Mouse (Mus musculus): Measurements from ENCODE around the gene Gm10203. TPM values are rescaled to one million over a fixed set of nuclear protein-coding genes. Genes with fewer than 3 reads are reported as not detected.

Gm10203 gene
- total RNA-seq, 1 experiment = not detected

- H3K4me1 ChIP-seq (ENCODE audit: control insufficient read depth in 2 of 2, insufficient read depth in 2 of 2, low read length in 2 of 2, poor library complexity in 1 of 2) = no peaks in the 10 kb centered on the region; a peak in 1 of 4 replicates
- in situ Hi-C loops (cut with MboI; ENCODE audit: low sequenced_read_pairs in 2 of 2, unreplicated experiment in 2 of 2) = no loop called here
- no peak for DNase-seq (ENCODE audit: low read depth, low spot score)
Observed at GRCm38 (mm10) chr6:149096233-149096632, 33.7 kb upstream of the Gm10203 start.

DNA sequence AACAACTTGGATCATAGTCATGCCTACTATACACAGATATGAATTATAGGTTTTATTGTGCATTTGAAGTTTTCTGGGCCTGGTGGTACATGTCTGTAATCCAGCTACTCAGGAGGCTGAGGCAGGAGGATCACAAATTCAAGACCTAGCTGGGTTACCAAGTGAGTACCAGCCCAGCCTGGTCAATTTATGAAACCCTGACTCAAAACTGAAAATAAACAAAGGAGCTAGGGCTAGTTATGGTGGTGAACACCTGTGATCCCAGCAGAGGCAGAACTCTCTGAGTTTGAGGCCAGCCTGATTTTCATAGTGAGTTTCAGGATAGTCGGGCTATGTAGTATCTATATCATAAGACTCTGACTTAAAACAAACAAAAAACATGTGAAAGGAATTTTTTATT lies 32.7 kb upstream of the Gm10203 start:
- in situ Hi-C loops (cut with MboI; ENCODE audit: low sequenced_read_pairs in 2 of 2, unreplicated experiment in 2 of 2) = no loop called here

More at GRCm38 (mm10) chr6:149096233-149096632, 33.7 kb upstream of the Gm10203 start:
- no peak overlapping the region for H3K4me3 ChIP-seq (ENCODE audit: insufficient read depth in 1 of 2, low read depth in 1 of 2, low read length in 2 of 2, poor library complexity in 1 of 2, severe bottlenecking in 1 of 2)
- H3K9ac ChIP-seq (ENCODE audit: insufficient read depth, low read depth, low read length, poor library complexity, severe bottlenecking) = no peak overlapping the region
- H3K36me3 ChIP-seq (ENCODE audit: control insufficient read depth, insufficient read depth, low read length, poor library complexity, severe bottlenecking) = no peaks in the 10 kb centered on the region
- no peaks in the 10 kb centered on the region for H3K9me3 ChIP-seq (ENCODE audit: control insufficient read depth, insufficient read depth, low read depth, low read length)
- H3K27ac ChIP-seq (ENCODE audit: insufficient read depth, low read depth, low read length, poor library complexity, severe bottlenecking) = no peak overlapping the region
- no peak for TF ChIP-seq HCFC1 (IDR thresholded peaks at IDR 0.05; ENCODE audit: borderline replicate concordance, insufficient read depth, low read length)
- no peak for TF ChIP-seq CHD2 (IDR thresholded peaks at IDR 0.05; ENCODE audit: low read depth, low read length)
- no peak for TF ChIP-seq ZNF384 (IDR thresholded peaks at IDR 0.05; ENCODE audit: low read depth, low read length)
- TF ChIP-seq MAFK (IDR thresholded peaks at IDR 0.05; ENCODE audit: insufficient read depth, low read depth, low read length) = no peak
- no peak for TF ChIP-seq ZC3H11A (IDR thresholded peaks at IDR 0.05; ENCODE audit: borderline replicate concordance, low read depth, low read length)

DNA sequence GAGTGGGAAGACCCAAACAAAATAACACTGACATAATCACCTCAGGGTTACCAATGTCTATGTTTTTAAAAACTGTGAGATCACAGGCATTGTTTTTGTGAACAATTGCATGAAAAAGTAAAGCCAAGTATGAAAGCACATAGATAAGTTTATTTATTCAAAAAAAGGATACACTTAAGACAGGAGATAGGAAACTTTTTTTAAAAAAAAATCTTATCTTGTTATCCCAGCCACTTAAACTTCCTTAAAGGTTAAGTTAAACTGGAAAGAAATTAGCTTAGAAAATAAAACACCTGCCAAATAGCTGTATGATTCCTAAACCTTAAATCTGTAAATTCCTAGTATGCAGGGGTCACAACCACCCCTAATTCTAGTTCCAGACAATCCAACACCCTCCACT lies 31.0 kb upstream of the Gm10203 start:
- no peak for DNase-seq (ENCODE audit: low read depth, low spot score)
- TF ChIP-seq ZNF384 (IDR thresholded peaks at IDR 0.05; ENCODE audit: low read depth, low read length) (no peak), MAFK (IDR thresholded peaks at IDR 0.05; ENCODE audit: insufficient read depth, low read depth, low read length) (no peak), HCFC1 (IDR thresholded peaks at IDR 0.05; ENCODE audit: borderline replicate concordance, insufficient read depth, low read length) (no peak), CHD2 (IDR thresholded peaks at IDR 0.05; ENCODE audit: low read depth, low read length) (no peak), ZC3H11A (IDR thresholded peaks at IDR 0.05; ENCODE audit: borderline replicate concordance, low read depth, low read length) (no peak)
- Histone ChIP-seq H3K9me3 (ENCODE audit: control insufficient read depth, insufficient read depth, low read depth, low read length) (no peaks in the 10 kb centered on the region), H3K36me3 (ENCODE audit: control insufficient read depth, insufficient read depth, low read length, poor library complexity, severe bottlenecking) (no peaks in the 10 kb centered on the region), H3K4me3 (ENCODE audit: insufficient read depth in 1 of 2, low read depth in 1 of 2, low read length in 2 of 2, poor library complexity in 1 of 2, severe bottlenecking in 1 of 2) (no peak overlapping the region), H3K9ac (ENCODE audit: insufficient read depth, low read depth, low read length, poor library complexity, severe bottlenecking) (no peak overlapping the region), H3K27ac (ENCODE audit: insufficient read depth, low read depth, low read length, poor library complexity, severe bottlenecking) (no peak overlapping the region), H3K4me1 (ENCODE audit: control insufficient read depth in 2 of 2, insufficient read depth in 2 of 2, low read length in 2 of 2, poor library complexity in 1 of 2) (no peaks in the 10 kb centered on the region; a peak in 1 of 4 replicates)
- in situ Hi-C loops (cut with MboI; ENCODE audit: low sequenced_read_pairs in 2 of 2, unreplicated experiment in 2 of 2) = no loop called here

More for the DNA sequence above, 32.7 kb upstream of the Gm10203 start:
- no peak overlapping the region for H3K4me3 ChIP-seq (ENCODE audit: insufficient read depth in 1 of 2, low read depth in 1 of 2, low read length in 2 of 2, poor library complexity in 1 of 2, severe bottlenecking in 1 of 2)
- H3K36me3 ChIP-seq (ENCODE audit: control insufficient read depth, insufficient read depth, low read length, poor library complexity, severe bottlenecking) = no peaks in the 10 kb centered on the region
- DNase-seq (ENCODE audit: low read depth, low spot score) = no peak
- no peaks in the 10 kb centered on the region for H3K9me3 ChIP-seq (ENCODE audit: control insufficient read depth, insufficient read depth, low read depth, low read length)
- no peak overlapping the region for H3K27ac ChIP-seq (ENCODE audit: insufficient read depth, low read depth, low read length, poor library complexity, severe bottlenecking)
- TF ChIP-seq ZNF384 (IDR thresholded peaks at IDR 0.05; ENCODE audit: low read depth, low read length) (no peak), HCFC1 (IDR thresholded peaks at IDR 0.05; ENCODE audit: borderline replicate concordance, insufficient read depth, low read length) (no peak), ZC3H11A (IDR thresholded peaks at IDR 0.05; ENCODE audit: borderline replicate concordance, low read depth, low read length) (no peak), CHD2 (IDR thresholded peaks at IDR 0.05; ENCODE audit: low read depth, low read length) (no peak), MAFK (IDR thresholded peaks at IDR 0.05; ENCODE audit: insufficient read depth, low read depth, low read length) (no peak)
- no peak overlapping the region for H3K9ac ChIP-seq (ENCODE audit: insufficient read depth, low read depth, low read length, poor library complexity, severe bottlenecking)
- no peaks in the 10 kb centered on the region; a peak in 1 of 4 replicates for H3K4me1 ChIP-seq (ENCODE audit: control insufficient read depth in 2 of 2, insufficient read depth in 2 of 2, low read length in 2 of 2, poor library complexity in 1 of 2)

DNA sequence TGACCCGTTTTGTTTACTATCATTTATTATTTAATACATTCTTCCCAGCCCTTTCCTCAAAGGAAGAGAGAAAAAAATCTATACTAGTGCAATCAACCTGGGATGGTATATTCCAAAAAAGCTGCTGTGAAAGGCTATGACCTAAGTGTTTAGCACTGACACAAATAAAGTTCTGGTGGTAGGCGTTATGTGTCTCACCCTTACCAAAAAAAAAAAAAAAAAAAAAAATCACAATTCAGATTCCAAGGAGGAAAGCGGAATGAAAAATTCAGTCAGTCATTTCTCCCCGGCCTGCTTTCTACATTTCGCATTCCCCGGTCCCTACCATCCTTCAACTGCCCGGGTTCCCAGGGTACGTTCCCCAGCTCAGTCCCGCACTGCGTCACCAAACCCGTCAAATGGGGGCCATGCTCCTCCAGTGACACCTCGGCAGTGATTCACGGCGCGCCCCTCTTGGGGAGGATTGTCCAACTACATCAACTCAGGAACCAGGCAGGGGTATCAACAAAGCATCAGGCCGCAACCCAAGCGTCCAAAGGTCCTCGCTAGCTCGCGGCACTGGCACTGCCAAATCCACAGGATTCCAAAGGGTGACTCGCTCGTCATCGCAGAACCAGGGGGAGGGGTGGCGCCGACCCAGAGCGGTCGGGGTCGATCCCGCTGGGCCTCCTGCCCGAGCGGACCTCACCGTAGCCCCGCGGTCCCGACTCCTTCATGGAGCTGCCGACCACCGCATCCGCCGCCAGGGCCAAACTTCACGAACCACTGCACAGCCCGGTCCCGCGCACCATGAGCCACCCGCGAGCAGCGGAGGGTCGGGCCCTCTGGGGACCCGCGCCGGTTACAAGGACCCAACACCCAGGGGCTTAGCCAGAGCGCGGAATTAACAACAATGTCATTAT lies 29.5 kb upstream of the Gm10203 start:
- no peaks in the 10 kb centered on the region for H3K36me3 ChIP-seq (ENCODE audit: control insufficient read depth, insufficient read depth, low read length, poor library complexity, severe bottlenecking)
- H3K4me3 ChIP-seq (ENCODE audit: insufficient read depth in 1 of 2, low read depth in 1 of 2, low read length in 2 of 2, poor library complexity in 1 of 2, severe bottlenecking in 1 of 2) = peak overlapping the region; percentile 71 to 85
- in situ Hi-C loops (cut with MboI; ENCODE audit: low sequenced_read_pairs in 2 of 2, unreplicated experiment in 2 of 2) = no loop called here
- H3K4me1 ChIP-seq (ENCODE audit: control insufficient read depth in 2 of 2, insufficient read depth in 2 of 2, low read length in 2 of 2, poor library complexity in 1 of 2) = no peaks in the 10 kb centered on the region; a peak in 1 of 4 replicates
- H3K9me3 ChIP-seq (ENCODE audit: control insufficient read depth, insufficient read depth, low read depth, low read length) = no peaks in the 10 kb centered on the region
- TF ChIP-seq HCFC1 (IDR thresholded peaks at IDR 0.05; ENCODE audit: borderline replicate concordance, insufficient read depth, low read length) = no peak
- peak; percentile 88 for TF ChIP-seq ZNF384 (IDR thresholded peaks at IDR 0.05; ENCODE audit: low read depth, low read length)
- peak overlapping the region; percentile 77 for H3K9ac ChIP-seq (ENCODE audit: insufficient read depth, low read depth, low read length, poor library complexity, severe bottlenecking)
- H3K27ac ChIP-seq (ENCODE audit: insufficient read depth, low read depth, low read length, poor library complexity, severe bottlenecking) = no peak overlapping the region
- peak; percentile 44 for DNase-seq (ENCODE audit: low read depth, low spot score)

Data from ES-E14 (cell line).